Mouse (Mus musculus) kidney, adult 8-10 months (tissue): ENCODE results near the gene Mcmbp.
"Not testable (repeated sequence)": the region's sequence is repeated elsewhere in the genome, so short reads cannot be mapped to it uniquely, and the experiment has no call there.

ENCODE experiments used
- DNase-seq, 2 experiments: peaks; one replicate each; pipeline ENCODE4 v3.0.0; 2022

Gene Mcmbp

DNA sequence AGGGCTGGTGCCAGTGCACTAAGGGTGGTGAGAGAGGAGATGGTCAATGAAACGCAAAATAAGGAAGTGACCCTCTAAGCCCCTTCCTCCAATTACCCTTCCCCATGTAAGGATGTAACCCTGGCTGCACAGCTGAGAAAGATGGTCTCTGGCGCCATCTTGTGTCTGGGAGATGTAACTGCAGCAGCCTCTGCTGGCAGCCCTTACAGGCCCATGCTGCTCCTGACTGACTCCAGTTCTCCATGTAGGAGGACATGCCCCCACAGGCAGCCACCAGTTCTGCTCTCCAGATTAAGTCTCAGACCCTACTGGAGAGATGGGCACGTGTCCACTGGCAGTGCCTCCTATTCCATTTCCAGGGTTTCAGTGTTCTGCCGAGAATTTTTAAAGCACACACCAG lies 34.6 kb downstream of the Mcmbp start:
- peak; percentile 24 to 62 for DNase-seq

GRCm38 (mm10) chr7:128699959-128700358 lies 40.3 kb downstream of the Mcmbp start:
- DNase-seq: not testable (repeated sequence)

- DNase-seq: no peak
These were observed 45.4 kb downstream of the Mcmbp start for GRCm38 (mm10) chr7:128694848-128695247.

GRCm38 (mm10) chr7:128692163-128692562 lies 48.1 kb downstream of the Mcmbp start:
- DNase-seq: no peak

GRCm38 (mm10) chr7:128690796-128691195 lies 49.5 kb downstream of the Mcmbp start:
- no peak for DNase-seq

GRCm38 (mm10) chr7:128690070-128690469 lies 50.2 kb downstream of the Mcmbp start:
- peak; percentile 66 to 86 for DNase-seq

GRCm38 (mm10) chr7:128689347-128689746 lies 50.9 kb downstream of the Mcmbp start:
- DNase-seq: no peak

GRCm38 (mm10) chr7:128687821-128688564 lies 52.3 kb downstream of the Mcmbp start:
- DNase-seq: peak; percentile 16 to 27

DNA sequence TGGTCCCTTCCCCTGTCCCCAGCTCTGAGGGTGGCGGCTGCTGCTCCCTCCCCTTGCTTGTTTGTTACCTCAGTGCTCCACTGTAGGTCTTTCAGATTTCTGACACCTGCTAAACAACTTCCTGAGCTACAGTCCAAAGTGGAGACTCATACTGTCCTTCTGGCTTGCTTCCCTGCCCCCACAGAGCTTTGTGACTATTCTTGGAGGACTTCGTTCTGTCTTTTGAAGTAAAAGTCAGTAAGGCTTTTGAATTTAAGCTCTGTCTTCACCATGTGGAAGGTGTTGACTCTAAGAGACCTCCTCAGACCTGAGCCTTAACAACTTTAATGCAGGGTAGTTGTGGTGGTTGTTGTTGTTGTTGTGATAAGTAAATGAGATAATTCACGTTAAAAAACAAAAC lies 61.7 kb downstream of the Mcmbp start:
- peak in 1 of 2 experiments; percentile 12 for DNase-seq

DNA sequence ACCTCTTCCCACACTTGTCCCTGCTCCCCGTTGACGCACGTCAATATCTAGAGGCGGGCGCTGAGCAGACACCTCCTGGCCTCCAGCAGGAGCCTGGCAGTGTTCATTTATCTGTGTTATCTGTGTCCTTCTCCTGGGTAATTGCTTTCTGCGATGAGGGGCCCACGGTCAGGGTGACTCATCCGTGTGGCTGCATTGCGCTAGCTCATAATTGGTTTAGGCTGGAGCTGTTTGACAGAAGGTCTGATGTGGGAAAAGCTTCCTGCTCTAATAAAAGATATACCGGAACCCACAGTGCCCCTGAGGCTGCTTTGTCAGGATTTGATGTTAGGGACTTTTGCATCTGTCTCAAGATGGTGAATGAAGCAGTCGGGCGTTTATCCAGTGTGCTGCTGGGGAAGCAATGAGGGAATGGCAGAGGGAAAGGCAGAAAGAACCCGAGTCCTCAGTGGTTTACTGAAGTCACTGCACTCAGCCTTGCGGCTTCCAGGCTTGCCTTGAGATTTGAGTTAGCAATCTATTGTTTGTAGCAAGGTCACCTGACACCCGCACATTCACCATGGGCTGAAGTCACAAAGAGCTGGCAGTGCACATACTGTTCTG lies 67.8 kb downstream of the Mcmbp start:
- no peak for DNase-seq

GRCm38 (mm10) chr7:128671952-128672351 lies 68.3 kb downstream of the Mcmbp start:
- DNase-seq: no peak

DNA sequence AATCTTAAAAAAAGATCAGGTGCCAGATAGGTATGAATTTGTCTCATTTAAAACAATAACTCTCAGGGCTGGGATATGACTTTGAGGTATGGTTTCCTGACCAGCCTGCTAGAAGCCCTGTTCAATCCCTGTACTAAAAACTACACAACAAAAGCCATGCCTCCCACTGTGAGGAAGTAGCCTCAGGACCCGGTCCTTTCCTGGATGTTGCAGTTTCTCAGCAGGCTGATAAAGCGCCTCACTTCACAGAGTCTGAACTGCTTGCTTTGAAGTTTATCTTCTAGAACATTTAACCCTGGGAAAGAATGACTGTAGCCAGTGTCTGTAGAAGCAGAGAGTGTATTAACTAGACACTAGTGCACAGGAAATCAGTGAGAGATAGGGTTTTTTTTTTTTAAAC lies 71.5 kb downstream of the Mcmbp start:
- no peak for DNase-seq

GRCm38 (mm10) chr7:128667788-128668187 lies 72.5 kb downstream of the Mcmbp start:
- no peak for DNase-seq

- no peak for DNase-seq
These were observed 75.4 kb downstream of the Mcmbp start for GRCm38 (mm10) chr7:128664861-128665377.

DNA sequence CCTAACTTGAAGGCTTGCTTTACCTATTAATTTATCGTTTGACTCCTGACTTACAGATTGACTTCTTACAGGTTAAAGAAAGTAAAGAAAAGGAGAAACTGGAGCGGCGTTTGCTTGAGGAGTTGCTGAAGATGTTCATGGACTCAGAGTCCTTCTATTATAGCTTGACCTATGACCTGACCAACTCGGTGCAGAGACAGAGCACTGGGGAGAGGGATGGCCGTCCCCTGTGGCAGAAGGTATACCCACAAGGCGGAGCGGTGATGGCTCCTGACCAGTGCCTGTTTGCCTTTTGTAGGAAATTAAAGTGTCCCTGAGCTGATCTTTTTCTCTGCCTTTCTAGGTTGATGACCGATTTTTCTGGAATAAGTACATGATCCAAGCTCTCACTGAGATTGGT lies 76.4 kb downstream of the Mcmbp start:
- no peak for DNase-seq

- DNase-seq: no peak
These were observed 83.3 kb downstream of the Mcmbp start for GRCm38 (mm10) chr7:128656970-128657369.
